Mouse (Mus musculus) urinary bladder, adult 18-20 months (tissue): ENCODE measurements around the gene Sepsecs.

Experiments used
- DNase-seq, 2 experiments: peaks; one replicate each; pipeline ENCODE4 v3.0.0; 2022; ENCODE audit warnings: low spot score in 2 of 2, mixed read lengths in 2 of 2

Sepsecs gene

GRCm38 (mm10) chr5:52643947-52644840 is 25.3 kb downstream of the Sepsecs start:
- DNase-seq = no peak

DNA sequence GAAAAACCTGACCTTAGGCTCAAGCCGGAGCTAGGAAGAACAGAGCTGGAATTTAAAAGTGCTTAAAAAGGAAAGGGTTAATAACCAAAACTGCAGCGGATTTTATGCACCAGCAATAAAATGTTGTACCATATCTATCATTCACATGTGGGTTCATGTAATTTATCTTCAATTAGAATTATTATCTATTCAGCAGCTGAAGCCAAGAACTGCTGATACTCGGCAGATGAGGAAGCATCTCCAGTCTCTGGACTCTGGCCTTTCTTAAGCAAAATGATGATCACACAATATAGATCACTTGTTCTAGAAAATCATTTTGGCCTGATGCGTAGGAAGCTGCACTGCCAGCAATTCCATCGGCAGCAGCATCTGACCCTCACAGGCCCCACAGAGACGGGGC is 27.8 kb downstream of the Sepsecs start:
- DNase-seq = no peak

GRCm38 (mm10) chr5:52638916-52639315 is 30.6 kb downstream of the Sepsecs start:
- no peak for DNase-seq

DNA sequence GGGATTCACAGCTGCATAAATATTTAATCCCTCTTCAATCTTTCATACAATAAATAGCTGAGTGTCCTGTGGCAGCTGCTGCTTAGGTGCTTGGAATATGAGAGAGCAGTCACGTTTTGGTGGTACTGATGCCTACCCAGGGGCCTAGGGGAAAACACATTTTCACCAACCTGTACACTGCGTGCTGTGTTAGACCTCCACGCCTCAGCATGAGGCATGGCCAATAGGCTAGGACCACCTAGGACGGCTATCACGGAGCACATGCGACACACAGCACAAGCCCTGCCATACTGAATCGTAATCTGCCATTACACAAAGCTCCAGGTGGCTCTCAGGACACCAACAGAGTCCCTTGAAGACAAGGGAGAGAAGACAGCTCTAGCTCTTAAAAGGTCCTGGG is 31.5 kb downstream of the Sepsecs start:
- no peak for DNase-seq

- no peak for DNase-seq
Observed at GRCm38 (mm10) chr5:52636923-52637322, 32.6 kb downstream of the Sepsecs start.

DNA sequence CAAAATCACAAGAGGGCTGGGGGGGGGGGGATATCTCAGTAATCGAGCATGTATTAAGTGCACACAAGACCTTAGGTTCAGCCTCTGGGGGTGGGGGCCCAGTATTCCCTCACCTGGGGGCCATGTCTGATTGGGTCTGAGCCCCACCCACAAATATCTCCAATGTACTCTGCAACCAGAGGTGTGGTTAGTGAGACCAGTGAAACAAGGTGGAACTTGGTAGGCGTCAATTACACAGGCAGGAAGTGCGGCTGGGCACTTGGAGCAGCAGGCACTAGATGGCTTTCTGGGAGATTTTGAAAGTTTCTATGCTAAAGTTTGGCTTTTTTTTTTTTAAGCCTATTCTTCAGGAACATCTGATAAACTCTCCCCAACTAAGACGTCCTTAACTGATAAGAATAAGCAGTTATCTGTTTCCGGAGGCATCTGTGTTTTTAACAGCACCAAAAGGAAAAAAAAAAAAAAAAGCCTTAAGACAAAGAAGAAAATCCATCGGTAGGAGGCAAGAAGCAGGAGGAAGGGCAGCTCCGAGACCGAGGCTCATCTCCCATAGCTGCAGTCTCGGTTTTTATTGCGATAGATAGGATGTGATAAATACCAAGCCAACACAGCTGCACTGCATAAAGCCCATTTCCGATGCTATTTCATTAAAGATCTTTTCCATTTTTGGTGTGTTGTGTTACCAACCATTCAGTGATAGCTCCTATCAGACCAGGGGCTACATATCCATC is 33.3 kb downstream of the Sepsecs start:
- DNase-seq = no peak

DNA sequence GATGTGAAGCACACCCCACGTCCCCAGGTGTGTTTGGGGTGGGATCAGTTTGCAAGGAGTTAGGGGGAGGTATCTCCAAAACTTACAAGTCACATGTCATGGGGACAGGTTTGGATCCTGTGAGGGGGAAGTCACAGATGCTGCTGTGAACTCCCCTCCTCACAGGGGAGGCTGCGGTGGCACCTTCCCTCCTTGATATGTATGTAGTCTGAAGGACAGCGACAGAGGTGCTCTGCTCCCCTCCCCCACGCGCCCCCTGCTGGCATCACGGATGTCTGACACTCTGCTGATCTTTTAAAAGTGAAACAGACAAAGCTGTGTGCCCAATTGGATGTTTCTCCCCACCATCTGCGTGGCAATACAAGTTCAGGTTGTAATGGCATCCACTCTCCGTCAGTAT is 35.5 kb downstream of the Sepsecs start:
- peak in 1 of 2 experiments; percentile 35 for DNase-seq

DNA sequence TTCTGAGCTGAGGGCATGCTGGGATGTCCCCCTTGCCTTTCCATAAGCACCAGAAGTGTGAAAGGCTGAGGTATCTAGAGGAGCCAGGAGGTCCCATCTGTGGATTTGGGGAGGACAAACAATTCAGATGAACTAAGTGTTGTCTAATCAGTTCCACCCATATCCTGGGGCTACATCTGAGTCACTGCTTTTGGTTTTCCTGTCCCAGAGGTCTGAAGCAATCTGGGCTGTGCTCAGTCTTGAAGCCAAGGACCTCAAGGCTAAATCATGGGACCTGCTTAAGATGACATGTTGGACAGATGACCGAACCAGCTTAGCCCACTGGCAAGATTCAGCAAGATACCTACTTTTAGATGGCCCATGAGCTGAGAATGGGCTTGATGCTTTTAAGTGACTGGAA is 39.0 kb downstream of the Sepsecs start:
- DNase-seq = no peak

GRCm38 (mm10) chr5:52629214-52629613 is 40.3 kb downstream of the Sepsecs start:
- DNase-seq = no peak

- no peak for DNase-seq
Observed at GRCm38 (mm10) chr5:52628783-52629182, 40.7 kb downstream of the Sepsecs start.

DNA sequence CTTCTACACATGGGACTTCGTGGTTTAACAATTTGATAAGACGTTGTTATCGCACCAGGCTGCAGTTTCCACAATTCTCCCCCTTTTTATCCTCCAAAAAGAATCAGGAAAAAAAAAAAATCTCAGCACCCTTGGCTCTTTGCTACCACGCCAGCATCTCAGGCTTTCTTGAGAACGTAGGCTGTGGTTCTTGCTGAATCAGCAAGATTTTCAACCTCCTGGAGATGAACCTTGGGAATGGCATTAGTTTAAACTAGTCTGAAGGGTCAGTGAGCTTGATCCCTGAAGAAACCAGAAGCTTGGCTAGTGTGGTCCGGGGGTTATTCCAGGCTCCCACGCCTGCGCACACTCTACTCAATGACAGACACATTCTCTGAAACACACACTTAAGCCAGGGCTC is 41.8 kb downstream of the Sepsecs start:
- DNase-seq = no peak

- no peak for DNase-seq
Observed at GRCm38 (mm10) chr5:52626092-52626491, 43.4 kb downstream of the Sepsecs start.

- no peak for DNase-seq
Observed at GRCm38 (mm10) chr5:52624956-52625355, 44.6 kb downstream of the Sepsecs start.

GRCm38 (mm10) chr5:52623099-52623498 is 46.4 kb downstream of the Sepsecs start:
- no peak for DNase-seq

DNA sequence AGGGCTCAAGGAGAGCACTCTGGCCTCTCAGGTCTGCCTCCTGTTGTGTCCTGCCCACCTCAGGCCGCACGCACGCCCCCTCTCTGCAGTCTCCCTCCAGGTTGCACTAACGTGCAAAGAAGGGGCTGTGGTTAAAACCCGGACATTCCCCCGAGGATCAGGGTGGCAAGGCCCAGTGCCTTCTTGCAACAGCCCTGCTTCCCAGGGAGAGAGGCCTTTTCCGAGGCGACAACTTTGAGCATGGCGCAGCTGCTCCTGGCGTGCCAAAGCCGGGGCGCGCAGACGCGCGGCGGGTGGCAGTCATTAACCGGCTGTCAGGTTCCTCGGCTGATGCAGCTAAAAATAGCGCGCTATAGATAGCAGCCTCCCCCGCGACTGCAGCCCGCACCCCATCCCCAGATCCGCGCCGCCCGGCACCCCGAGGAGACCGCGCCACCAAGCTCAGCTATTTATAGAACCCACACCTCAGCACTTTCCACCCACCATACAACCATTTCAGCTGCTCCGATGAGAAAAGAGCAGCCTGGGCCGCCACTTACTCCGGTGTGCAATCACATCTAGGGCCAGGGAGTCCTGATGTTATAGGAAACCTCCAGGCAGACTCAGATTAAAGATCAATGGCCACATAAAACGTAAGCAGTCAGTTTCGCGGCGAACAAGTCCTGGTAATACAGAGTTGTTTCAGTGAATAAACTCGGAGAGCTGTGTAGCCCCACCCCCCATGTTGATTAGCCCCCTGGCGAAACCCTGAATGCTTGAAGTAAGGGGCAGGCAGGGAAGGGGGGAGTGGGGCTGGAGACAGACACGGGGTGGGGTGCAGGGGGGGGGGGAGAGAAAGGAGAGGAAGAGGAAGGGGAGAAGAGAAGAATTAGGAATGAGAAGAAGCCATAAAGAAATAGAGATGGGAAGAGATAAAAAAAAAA is 50.9 kb downstream of the Sepsecs start:
- no peak for DNase-seq

DNA sequence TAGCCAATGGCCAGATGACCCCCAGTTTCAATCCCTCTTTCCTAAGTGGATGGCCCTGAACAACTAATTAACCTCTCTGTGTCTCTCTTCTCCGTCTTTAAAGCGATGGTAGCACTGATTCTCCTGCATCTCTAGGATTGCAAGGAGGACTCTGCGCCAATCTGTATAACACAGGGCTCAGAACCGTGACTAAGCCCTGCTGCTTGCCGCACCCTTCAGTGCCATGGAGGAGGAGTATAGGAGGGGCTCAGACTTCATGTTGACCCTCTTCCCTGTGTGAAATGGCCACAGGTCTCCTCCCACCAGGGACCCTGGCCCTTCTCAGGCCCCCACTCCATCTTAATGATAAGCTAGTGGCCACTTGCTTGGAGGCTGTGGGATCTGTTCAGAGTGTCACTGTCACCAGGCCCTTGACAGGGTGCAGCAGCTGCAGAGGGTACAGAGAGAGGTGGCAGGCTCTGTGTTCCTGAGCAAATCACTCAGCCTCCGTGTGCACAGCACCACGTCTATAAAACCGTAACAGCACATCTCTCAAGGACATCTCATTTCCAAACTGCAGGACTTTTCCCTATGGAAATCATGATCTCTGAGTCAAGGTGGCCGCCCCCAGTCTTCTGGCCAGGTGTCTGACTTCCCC is 51.7 kb downstream of the Sepsecs start:
- DNase-seq = no peak

- DNase-seq = no peak
Observed at GRCm38 (mm10) chr5:52616549-52616948, 53.0 kb downstream of the Sepsecs start.

GRCm38 (mm10) chr5:52615421-52615820 is 54.1 kb downstream of the Sepsecs start:
- DNase-seq = no peak

DNA sequence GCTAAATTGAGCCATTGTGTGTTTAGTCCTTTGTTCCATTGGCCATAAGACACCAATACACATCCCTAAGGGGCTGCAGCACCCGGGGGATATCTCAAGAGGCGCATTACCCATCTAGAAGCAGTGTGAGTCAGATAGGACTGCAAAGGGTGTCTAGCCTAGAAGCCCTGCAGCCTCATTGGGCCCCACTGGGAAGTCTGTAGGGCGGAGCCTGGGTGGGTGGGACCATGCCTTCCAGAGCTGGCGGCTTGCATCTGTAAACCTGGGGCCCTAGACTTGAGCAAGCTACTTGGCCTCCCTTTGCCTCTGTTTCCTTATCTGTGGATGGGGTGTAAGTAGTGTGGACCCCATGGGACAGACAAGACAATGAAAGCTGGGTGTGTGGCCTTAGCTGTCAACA is 54.8 kb downstream of the Sepsecs start:
- no peak for DNase-seq

GRCm38 (mm10) chr5:52612776-52613175 is 56.7 kb downstream of the Sepsecs start:
- no peak for DNase-seq

DNA sequence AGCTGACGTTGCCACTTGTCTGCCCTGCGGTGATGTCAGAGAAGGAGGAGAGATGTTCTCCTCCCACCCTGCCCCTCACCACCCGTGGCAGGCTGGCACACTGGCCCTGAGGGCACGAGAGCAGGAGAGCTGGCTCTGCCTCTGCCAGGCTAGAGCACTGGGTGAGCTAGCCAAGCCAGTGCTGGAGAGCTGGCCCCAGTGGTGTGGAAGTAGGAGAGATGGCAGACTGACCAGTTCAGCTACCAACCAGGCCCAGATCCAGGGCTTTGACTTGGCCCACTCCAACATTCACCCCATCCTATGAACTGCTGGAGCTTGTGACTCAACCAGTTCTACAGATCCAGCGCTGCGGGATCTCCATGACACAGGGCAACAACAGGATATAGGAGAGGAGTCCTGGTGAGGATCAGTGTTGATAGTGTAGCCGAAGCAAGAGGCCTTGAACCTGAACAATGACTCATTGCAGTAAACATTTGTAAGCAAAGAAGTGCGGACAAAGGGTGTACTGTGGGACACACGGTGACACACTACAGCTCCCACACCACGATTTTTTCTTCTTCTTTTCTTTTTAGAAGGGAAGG is 58.1 kb downstream of the Sepsecs start:
- DNase-seq = peak in 1 of 2 experiments; percentile 34
